Mouse (Mus musculus) heart, postnatal 0 days (tissue): ENCODE results near the gene Dennd4c. TPM values are rescaled to one million over a fixed set of nuclear protein-coding genes. Genes with fewer than 3 reads are reported as not detected.

Source experiments
- ATAC-seq: fragments of 200-750 bp; cut with Nextera tagmentation; 2 replicates; pipeline ENCODE4 v1.8.0; 2017; ENCODE audit warnings: low read depth, moderate number of reproducible peaks, moderate library complexity; ENCODE audit not compliant: insufficient read depth
- DNase-seq: peaks from one replicate; pipeline ENCODE4 v3.0.0-alpha.2; 2016; ENCODE audit warnings: low spot score
- H3K27ac ChIP-seq: fragments of 300-500 bp; sonication (generic); 2 replicates; pipeline ENCODE4 v1.5.1; 2014; ENCODE audit warnings: low read depth, mild to moderate bottlenecking
- H3K27me3 ChIP-seq: fragments of 300-500 bp; sonication (generic); 2 replicates; pipeline ENCODE4 v1.6.1; 2014; ENCODE audit warnings: low read length, mixed read lengths; ENCODE audit not compliant: control insufficient read depth, insufficient read depth
- H3K36me3 ChIP-seq: fragments of 300-500 bp; sonication (generic); replicated peaks from 2 replicates; pipeline ENCODE4 v1.6.1; 2014; ENCODE audit warnings: low read length, mixed read lengths; ENCODE audit not compliant: control insufficient read depth, insufficient read depth
- H3K4me1 ChIP-seq: fragments of 300-500 bp; sonication (generic); 2 replicates; pipeline ENCODE4 v1.6.1; 2014; ENCODE audit warnings: antibody characterized with exemption; ENCODE audit not compliant: control insufficient read depth, insufficient read depth
- H3K4me2 ChIP-seq: fragments of 300-500 bp; sonication (generic); 2 replicates; pipeline ENCODE4 v1.6.1; 2014; ENCODE audit warnings: low read depth, mild to moderate bottlenecking, low read length, moderate library complexity
- H3K4me3 ChIP-seq: fragments of 300-500 bp; sonication (generic); 2 replicates; pipeline ENCODE4 v1.5.1; 2014; ENCODE audit warnings: low read depth, low read length
- H3K9ac ChIP-seq: fragments of 300-500 bp; sonication (generic); replicated peaks from 2 replicates; pipeline ENCODE4 v1.6.1; 2014; ENCODE audit warnings: low read depth, low read length, mixed read lengths
- H3K9me3 ChIP-seq: fragments of 300-500 bp; sonication (generic); replicated peaks from 2 replicates; pipeline ENCODE4 v1.6.1; 2016; ENCODE audit warnings: low read length; ENCODE audit not compliant: control insufficient read depth
- CTCF ChIP-seq: IDR thresholded peaks from 2 replicates; pipeline ENCODE4 v1.5.1; 2016; ENCODE audit warnings: antibody characterized with exemption, control low read depth, low read depth
- EP300 ChIP-seq: IDR thresholded peaks from 2 replicates; pipeline ENCODE4 v1.6.1; 2016; ENCODE audit warnings: antibody characterized with exemption, low read depth
- WGBS: fragments of 180-500 bp; shearing (Covaris S2); extraction: QIAGEN DNeasy Blood & Tissue Kit; methylation state at CpG from one replicate; pipeline ENCODE4 v1.1.7; 2014; 5-methylcytosine and 5-hydroxymethylcytosine counted together
- polyA plus RNA-seq: library from polyadenylated mRNA; unstranded; fragments of >200 nt; fragmentation: Nextera tagmentation; extraction: Ambion mirVana; gene quantifications from 2 replicates; pipeline ENCODE4 v1.2.1, GENCODE M21; 2015
- total RNA-seq: library from RNA; depleted of rRNA; stranded (reverse); fragments of >200 nt; gene quantifications from 2 replicates; pipeline ENCODE4 v1.2.3, GENCODE M21; 2014; ENCODE audit warnings: low replicate concordance

Dennd4c gene
- total and polyA plus RNA-seq, 2 experiments from 2014 or later = 3.4 to 28.6 TPM

- no peaks in the 10 kb centered on the region for H3K27me3 ChIP-seq
- 94% methylated on average over 3 of the region's 3 CpGs for WGBS
- DNase-seq (no peak), ATAC-seq (no peak)
- H3K36me3 ChIP-seq = peaks cover 65% of the 10 kb centered on the region
- H3K4me3 ChIP-seq = no peak overlapping the region
- no peaks in the 10 kb centered on the region for H3K4me1 ChIP-seq
- H3K9me3 ChIP-seq = no peaks in the 10 kb centered on the region
- H3K9ac ChIP-seq = no peak overlapping the region
- H3K4me2 ChIP-seq = no peak overlapping the region
- no peak overlapping the region for H3K27ac ChIP-seq
- TF ChIP-seq EP300 (no peak), CTCF (no peak)
These were observed 97.0 kb downstream of the Dennd4c start for GRCm38 (mm10) chr4:86845384-86845783.

GRCm38 (mm10) chr4:86847246-86847645 is 98.9 kb downstream of the Dennd4c start:
- H3K4me3 ChIP-seq = no peak overlapping the region
- no peak overlapping the region for H3K4me2 ChIP-seq
- DNase-seq (no peak), ATAC-seq (no peak)
- H3K27me3 ChIP-seq = no peaks in the 10 kb centered on the region
- no peaks in the 10 kb centered on the region for H3K4me1 ChIP-seq
- H3K9me3 ChIP-seq = no peaks in the 10 kb centered on the region
- H3K36me3 ChIP-seq = peaks cover 47% of the 10 kb centered on the region
- 60% methylated on average over 2 of the region's 2 CpGs for WGBS
- TF ChIP-seq CTCF (no peak), EP300 (no peak)
- H3K27ac ChIP-seq = no peak overlapping the region
- H3K9ac ChIP-seq = no peak overlapping the region

- H3K4me1 ChIP-seq = 0 out of 2 replicates have a peak, but pooled peaks cover 6% of the 10 kb centered on the region
- no peaks in the 10 kb centered on the region for H3K9me3 ChIP-seq
- no peaks in the 10 kb centered on the region for H3K27me3 ChIP-seq
- H3K9ac ChIP-seq = no peak overlapping the region
- H3K36me3 ChIP-seq = peaks cover 48% of the 10 kb centered on the region
- no peak for TF ChIP-seq EP300
- no peak for TF ChIP-seq CTCF
- ATAC-seq (no peak), DNase-seq (no peak)
- no peak overlapping the region for H3K4me2 ChIP-seq
- WGBS = 48% methylated on average over 2 of the region's 2 CpGs
- H3K27ac ChIP-seq = no peak overlapping the region
- no peak overlapping the region for H3K4me3 ChIP-seq
These were observed 103.0 kb downstream of the Dennd4c start for GRCm38 (mm10) chr4:86851331-86851730.

- Histone ChIP-seq H3K27ac (no peak overlapping the region), H3K27me3 (no peaks in the 10 kb centered on the region), H3K4me1 (0 out of 2 replicates have a peak, but pooled peaks cover 6% of the 10 kb centered on the region), H3K4me3 (no peak overlapping the region), H3K9ac (no peak overlapping the region), H3K36me3 (peaks cover 43% of the 10 kb centered on the region), H3K9me3 (no peaks in the 10 kb centered on the region), H3K4me2 (no peak overlapping the region)
- 60% methylated on average over 3 of the region's 3 CpGs for WGBS
- DNase-seq (no peak), ATAC-seq (no peak)
- no peak for TF ChIP-seq CTCF
- TF ChIP-seq EP300 = no peak
These were observed 103.7 kb downstream of the Dennd4c start for GRCm38 (mm10) chr4:86852018-86852417.

- WGBS = 77% methylated on average over 4 of the region's 4 CpGs
- Histone ChIP-seq H3K27ac (no peak overlapping the region), H3K36me3 (peaks cover 35% of the 10 kb centered on the region)
These were observed 104.6 kb downstream of the Dennd4c start for GRCm38 (mm10) chr4:86852813-86853590.

More at GRCm38 (mm10) chr4:86852813-86853590, 104.6 kb downstream of the Dennd4c start:
- Histone ChIP-seq H3K4me2 (no peak overlapping the region), H3K4me1 (0 out of 2 replicates have a peak, but pooled peaks cover 10% of the 10 kb centered on the region), H3K9me3 (no peaks in the 10 kb centered on the region), H3K4me3 (no peak overlapping the region), H3K9ac (no peak overlapping the region), H3K27me3 (no peaks in the 10 kb centered on the region)
- DNase-seq (no peak), ATAC-seq (no peak)
- TF ChIP-seq EP300 = no peak
- no peak for TF ChIP-seq CTCF
